Comparison of ENCODE assay signal across 14 mouse cellular contexts in genomic region chr17:35832400-35833238, GRCm38 (mm10). TPM values are rescaled to one million over a fixed set of nuclear protein-coding genes. Genes with fewer than 3 reads are reported as not detected.
DNase-seq lines count a peak whose midpoint lies in the region; ATAC-seq lines count a peak whose summit lies in the region.
"Had no signal": no experiment of that assay in that cellular context is flagged by ENCODE, and none has a peak within 500 bp of the region (broad histone marks: within the 10 kb centered on the region; RNA-seq: fewer than 3 reads in every experiment).

No protein-coding gene starts in this region.

- 67% methylated on average over 8 of the region's 8 CpGs for WGBS in hindbrain, embryonic 14.5 days
- WGBS in midbrain, embryonic 15.5 days, result 68% methylated on average over 8 of the region's 8 CpGs

- peaks cover 79% of the 10 kb centered on the region for H3K36me3 ChIP-seq in hindbrain, embryonic 14.5 days (replicated peaks; ENCODE audit: control insufficient read depth, insufficient read depth)
- H3K36me3 ChIP-seq in midbrain, embryonic 15.5 days (replicated peaks), result peaks cover 32% of the 10 kb centered on the region

- peak; percentile 10 to 19 for DNase-seq in kidney, postnatal 4 days
- DNase-seq in kidney, postnatal 25 days, result no peak
- peak; percentile 37 for DNase-seq in NIH3T3 (ENCODE audit: low read depth)
- no peak for DNase-seq in hindbrain, embryonic 14.5 days (ENCODE audit: low spot score)
- no peak for DNase-seq in right cerebral cortex, adult 2 months (ENCODE audit: low spot score in 2 of 2)
- no peak for DNase-seq in right cerebral cortex, postnatal 10 days (ENCODE audit: low spot score in 2 of 2)
- DNase-seq: cerebellum, postnatal 36 days; gastrocnemius, postnatal 36 days; layer of hippocampus, postnatal 36 days; thymus, postnatal 36 days had no signal

- no peaks in the 10 kb centered on the region for H3K9me3 ChIP-seq in hindbrain, embryonic 14.5 days (ENCODE audit: control insufficient read depth, low read length)
- no peaks in the 10 kb centered on the region for H3K9me3 ChIP-seq in midbrain, embryonic 15.5 days

- H3K4me2 ChIP-seq in hindbrain, embryonic 14.5 days (replicated peaks), result no peak overlapping the region
- no peak overlapping the region for H3K4me2 ChIP-seq in midbrain, embryonic 15.5 days

- H3K27me3 ChIP-seq in hindbrain, embryonic 14.5 days (ENCODE audit: control insufficient read depth, insufficient read depth, low read length), result no peaks in the 10 kb centered on the region
- no peaks in the 10 kb centered on the region for H3K27me3 ChIP-seq in midbrain, embryonic 15.5 days (replicated peaks)

- no peak overlapping the region for H3K27ac ChIP-seq in hindbrain, embryonic 14.5 days
- peak overlapping the region; percentile 6; the same call in 1 of the 2 replicates for H3K27ac ChIP-seq in midbrain, embryonic 15.5 days
- H3K27ac ChIP-seq: kidney, postnatal 0 days had no signal

- H3K4me1 ChIP-seq in hindbrain, embryonic 14.5 days (replicated peaks; ENCODE audit: control insufficient read depth, insufficient read depth, low read length), result peaks cover 31% of the 10 kb centered on the region
- peaks cover 42% of the 10 kb centered on the region for H3K4me1 ChIP-seq in midbrain, embryonic 15.5 days

- no peak overlapping the region for H3K4me3 ChIP-seq in hindbrain, embryonic 14.5 days (replicated peaks; ENCODE audit: low read length)
- H3K4me3 ChIP-seq in midbrain, embryonic 15.5 days, result no peak overlapping the region

- ATAC-seq in hindbrain, embryonic 14.5 days (ENCODE audit: low FRiP score), result no peak
- no peak for ATAC-seq in midbrain, embryonic 15.5 days (replicated peaks)
- ATAC-seq in erythroid progenitor cell, adult 5-6 weeks (replicated peaks; ENCODE audit: low FRiP score, poor library complexity, severe bottlenecking), result no peak
- ATAC-seq: activated CD4-positive, CD25-positive, alpha-beta regulatory T cell, adult 4 months had no signal

- H3K9ac ChIP-seq in hindbrain, embryonic 14.5 days, result 0 out of 2 replicates have a peak overlapping the region, but pooled peaks have one; percentile 33
- H3K9ac ChIP-seq in midbrain, embryonic 15.5 days, result no peak overlapping the region

RNA-seq across cellular contexts. Expression of gene Tubb5, which starts 5.5 kb away (rescaled TPM):
- polyA plus RNA-seq in hindbrain, embryonic 14.5 days (2014; fragmentation: Nextera tagmentation; extraction: Ambion mirVana), result 1,664 and 1,709 TPM in 2 replicates
- 1,854 and 1,858 TPM in 2 replicates for polyA plus RNA-seq in midbrain, embryonic 15.5 days (2015; fragmentation: Nextera tagmentation; extraction: Ambion mirVana)
- 663 and 669 TPM in 2 replicates for total RNA-seq in erythroid progenitor cell, adult 5-6 weeks (2015; ENCODE audit: low replicate concordance)
- total RNA-seq in erythroid progenitor cell, adult 5-6 weeks (2017; ENCODE audit: low replicate concordance), result 760 and 914 TPM in 2 replicates

RNA-seq across cellular contexts. Expression of gene Mdc1, which starts 8.7 kb away (rescaled TPM):
- 9.2 and 10.7 TPM in 2 replicates for polyA plus RNA-seq in hindbrain, embryonic 14.5 days (2014; fragmentation: Nextera tagmentation; extraction: Ambion mirVana)
- polyA plus RNA-seq in midbrain, embryonic 15.5 days (2015; fragmentation: Nextera tagmentation; extraction: Ambion mirVana), result 9.0 and 10.7 TPM in 2 replicates
- total RNA-seq in erythroid progenitor cell, adult 5-6 weeks (2015; ENCODE audit: low replicate concordance), result 117 and 147 TPM in 2 replicates
- total RNA-seq in erythroid progenitor cell, adult 5-6 weeks (2017; ENCODE audit: low replicate concordance), result 31.0 and 57.1 TPM in 2 replicates

RNA-seq across cellular contexts. Expression of gene Flot1, which starts 9.6 kb away (rescaled TPM):
- 86.3 and 96.6 TPM in 2 replicates for polyA plus RNA-seq in hindbrain, embryonic 14.5 days (2014; fragmentation: Nextera tagmentation; extraction: Ambion mirVana)
- polyA plus RNA-seq in midbrain, embryonic 15.5 days (2015; fragmentation: Nextera tagmentation; extraction: Ambion mirVana), result 86.8 and 98.0 TPM in 2 replicates
- total RNA-seq in erythroid progenitor cell, adult 5-6 weeks (2015; ENCODE audit: low replicate concordance), result 19.3 and 32.8 TPM in 2 replicates
- total RNA-seq in erythroid progenitor cell, adult 5-6 weeks (2017; ENCODE audit: low replicate concordance), result 14.6 and 29.1 TPM in 2 replicates

RNA-seq across cellular contexts. Expression of gene Ier3, which starts 11.1 kb away (rescaled TPM):
- polyA plus RNA-seq in hindbrain, embryonic 14.5 days (2014; fragmentation: Nextera tagmentation; extraction: Ambion mirVana), result 6.6 and 7.5 TPM in 2 replicates
- 9.7 and 9.9 TPM in 2 replicates for polyA plus RNA-seq in midbrain, embryonic 15.5 days (2015; fragmentation: Nextera tagmentation; extraction: Ambion mirVana)
- total RNA-seq in erythroid progenitor cell, adult 5-6 weeks (2015; ENCODE audit: low replicate concordance), result 3.8 and 10.5 TPM in 2 replicates
- total RNA-seq in erythroid progenitor cell, adult 5-6 weeks (2017; ENCODE audit: low replicate concordance), result 0.51 and 4.0 TPM in 2 replicates

RNA-seq across cellular contexts. Expression of gene Nrm, which starts 28.5 kb away (rescaled TPM):
- 18.2 and 20.3 TPM in 2 replicates for polyA plus RNA-seq in hindbrain, embryonic 14.5 days (2014; fragmentation: Nextera tagmentation; extraction: Ambion mirVana)
- 18.6 and 18.9 TPM in 2 replicates for polyA plus RNA-seq in midbrain, embryonic 15.5 days (2015; fragmentation: Nextera tagmentation; extraction: Ambion mirVana)
- 32.8 and 36.0 TPM in 2 replicates for total RNA-seq in erythroid progenitor cell, adult 5-6 weeks (2015; ENCODE audit: low replicate concordance)
- 19.1 and 35.8 TPM in 2 replicates for total RNA-seq in erythroid progenitor cell, adult 5-6 weeks (2017; ENCODE audit: low replicate concordance)

Comparison
In these comparisons a context has a peak if more than half of its experiments do, and no peak if none do; other contexts are left out.
1. DNase-seq: peak in kidney, postnatal 4 days (2 of 2) and NIH3T3 (single experiment); none in kidney, postnatal 25 days (0 of 2), hindbrain, embryonic 14.5 days (single experiment), right cerebral cortex, adult 2 months (0 of 2) and right cerebral cortex, postnatal 10 days (0 of 2).